Mouse (Mus musculus): ENCODE results near the gene Spop.

GRCm38 (mm10) chr11:95497921-95498320 lies 84.0 kb downstream of the Spop start:
- TF ChIP-seq CTCF (IDR thresholded peaks at IDR 0.05; ENCODE audit: extremely low read depth, insufficient read length, insufficient replicate concordance, low read depth, low read length) (no peak), POLR2A (IDR thresholded peaks at IDR 0.05; ENCODE audit: low read depth, low read length) (no peak)

Measured in small intestine, adult 2 months (tissue).